Mouse (Mus musculus) myocyte (in vitro differentiated cells): Measurements from ENCODE around the gene Hcrtr1.

ENCODE experiments used
- MAX ChIP-seq: IDR thresholded peaks from one replicate; pipeline ENCODE4 v1.6.1; 2011; ENCODE audit warnings: low read depth, mild to moderate bottlenecking, control low read depth
- POLR2A ChIP-seq: IDR thresholded peaks from one replicate; pipeline ENCODE4 v1.6.1; 2011; ENCODE audit warnings: low read depth, mild to moderate bottlenecking, control low read depth, moderate library complexity; ENCODE audit not compliant: insufficient read length
- POLR2AphosphoS2 ChIP-seq: IDR thresholded peaks from one replicate; pipeline ENCODE4 v1.6.1; 2011; ENCODE audit warnings: low read depth, control low read depth; ENCODE audit not compliant: insufficient read length
- USF1 ChIP-seq: IDR thresholded peaks from one replicate; pipeline ENCODE4 v1.6.1; 2011; ENCODE audit warnings: low read depth, mild to moderate bottlenecking, control low read depth, moderate library complexity

- TF ChIP-seq POLR2AphosphoS2 (no peak), POLR2A (no peak), MAX (no peak), USF1 (no peak)
These were observed 37.0 kb downstream of the Hcrtr1 start, which contains the start of gene Pef1 for GRCm38 (mm10) chr4:130102111-130102651.
